Comparison of ENCODE assay signal across 25 mouse cellular contexts in genomic region chr10:74414021-74414420, GRCm38 (mm10).
DNase-seq lines count a peak whose midpoint lies in the region; ATAC-seq and TF ChIP-seq lines count a peak whose summit lies in the region.
"Had no signal": no experiment of that assay in that cellular context is flagged by ENCODE, and none has a peak within 500 bp of the region (broad histone marks: within the 10 kb centered on the region; RNA-seq: fewer than 3 reads in every experiment).

No protein-coding gene starts in this region.

- no peaks in the 10 kb centered on the region for H3K4me1 ChIP-seq in kidney, postnatal 0 days (replicated peaks; ENCODE audit: insufficient read depth, low read length)
- no peaks in the 10 kb centered on the region for H3K4me1 ChIP-seq in midbrain, postnatal 0 days (ENCODE audit: insufficient read depth, low read length)
- no peaks in the 10 kb centered on the region for H3K4me1 ChIP-seq in midbrain, embryonic 15.5 days
- H3K4me1 ChIP-seq: embryonic facial prominence, embryonic 13.5 days; hindbrain, embryonic 10.5 days; hindbrain, embryonic 15.5 days; liver, embryonic 15.5 days; lung, embryonic 15.5 days; midbrain, embryonic 12.5 days; stomach, embryonic 15.5 days had no signal

- H3K27me3 ChIP-seq in kidney, postnatal 0 days (ENCODE audit: insufficient read depth, low read length): no peaks in the 10 kb centered on the region
- H3K27me3 ChIP-seq in midbrain, postnatal 0 days (ENCODE audit: insufficient read depth, low read length): no peaks in the 10 kb centered on the region
- no peaks in the 10 kb centered on the region for H3K27me3 ChIP-seq in midbrain, embryonic 15.5 days (replicated peaks)
- H3K27me3 ChIP-seq: embryonic facial prominence, embryonic 13.5 days; hindbrain, embryonic 15.5 days; liver, embryonic 15.5 days; lung, embryonic 15.5 days; midbrain, embryonic 12.5 days; stomach, embryonic 15.5 days had no signal

- WGBS in kidney, postnatal 0 days: 36% methylated on average over 3 of the region's 3 CpGs
- WGBS in midbrain, postnatal 0 days: 50% methylated on average over 3 of the region's 3 CpGs
- 52% methylated on average over 3 of the region's 3 CpGs for WGBS in midbrain, embryonic 15.5 days

- TF ChIP-seq CTCF in kidney, postnatal 0 days (IDR thresholded peaks at IDR 0.05; ENCODE audit: low read depth): no peak
- no peak for TF ChIP-seq CTCF in midbrain, postnatal 0 days (IDR thresholded peaks at IDR 0.05)

- no peak overlapping the region for H3K4me2 ChIP-seq in kidney, postnatal 0 days (ENCODE audit: low read length)
- H3K4me2 ChIP-seq in midbrain, postnatal 0 days (ENCODE audit: low read depth, low read length, poor library complexity, severe bottlenecking): no peak overlapping the region
- H3K4me2 ChIP-seq in midbrain, embryonic 15.5 days: no peak overlapping the region
- H3K4me2 ChIP-seq: embryonic facial prominence, embryonic 13.5 days; hindbrain, embryonic 15.5 days; liver, embryonic 15.5 days; lung, embryonic 15.5 days; midbrain, embryonic 12.5 days; stomach, embryonic 15.5 days had no signal

- peak; percentile 78 for DNase-seq in kidney, postnatal 0 days (ENCODE audit: low spot score)
- no peak for DNase-seq in kidney, adult 9 months
- peak; percentile 5 for DNase-seq in midbrain, postnatal 0 days (ENCODE audit: low spot score)
- peak; percentile 5 for DNase-seq in embryo, embryonic 11.5 days (ENCODE audit: low read depth, low spot score)
- DNase-seq in heart, adult 11 months: no peak
- DNase-seq: adrenal gland, postnatal 25 days; B cell, adult 2 months; cerebellum, adult 9-10 months; cerebellum, postnatal 36 days; gastrocnemius, adult 2 months; heart, postnatal 14 days; kidney, adult 18-20 months; kidney, postnatal 4 days; right cerebral cortex, postnatal 14 days had no signal

- H3K36me3 ChIP-seq in kidney, postnatal 0 days (ENCODE audit: insufficient read depth, low read length): no peaks in the 10 kb centered on the region
- no peaks in the 10 kb centered on the region for H3K36me3 ChIP-seq in midbrain, postnatal 0 days (ENCODE audit: insufficient read depth, low read length)
- H3K36me3 ChIP-seq in midbrain, embryonic 15.5 days (replicated peaks): no peaks in the 10 kb centered on the region
- H3K36me3 ChIP-seq: embryonic facial prominence, embryonic 13.5 days; hindbrain, embryonic 10.5 days; hindbrain, embryonic 15.5 days; liver, embryonic 15.5 days; lung, embryonic 15.5 days; midbrain, embryonic 12.5 days; stomach, embryonic 15.5 days had no signal

- H3K27ac ChIP-seq in kidney, postnatal 0 days: no peak overlapping the region
- no peak overlapping the region for H3K27ac ChIP-seq in midbrain, postnatal 0 days (ENCODE audit: low read depth, low read length)
- no peak overlapping the region for H3K27ac ChIP-seq in midbrain, embryonic 15.5 days
- H3K27ac ChIP-seq: embryonic facial prominence, embryonic 13.5 days; gastrocnemius, adult 2 months; hindbrain, embryonic 10.5 days; hindbrain, embryonic 15.5 days; liver, embryonic 15.5 days; lung, embryonic 15.5 days; midbrain, embryonic 12.5 days; stomach, embryonic 15.5 days had no signal

- H3K9ac ChIP-seq in kidney, postnatal 0 days (ENCODE audit: low read depth, low read length): no peak overlapping the region
- no peak overlapping the region for H3K9ac ChIP-seq in midbrain, postnatal 0 days (replicated peaks; ENCODE audit: low read length, poor library complexity, severe bottlenecking)
- H3K9ac ChIP-seq in midbrain, embryonic 15.5 days: no peak overlapping the region
- H3K9ac ChIP-seq: embryonic facial prominence, embryonic 13.5 days; hindbrain, embryonic 15.5 days; liver, embryonic 15.5 days; lung, embryonic 15.5 days; midbrain, embryonic 12.5 days; stomach, embryonic 15.5 days had no signal

- H3K4me3 ChIP-seq in kidney, postnatal 0 days (replicated peaks; ENCODE audit: low read depth, low read length): no peak overlapping the region
- no peak overlapping the region for H3K4me3 ChIP-seq in midbrain, postnatal 0 days (ENCODE audit: low read depth, low read length)
- H3K4me3 ChIP-seq in midbrain, embryonic 15.5 days: no peak overlapping the region
- H3K4me3 ChIP-seq: embryonic facial prominence, embryonic 13.5 days; erythroblast, embryonic 14.5 days; gastrocnemius, adult 2 months; hindbrain, embryonic 10.5 days; hindbrain, embryonic 15.5 days; liver, embryonic 15.5 days; lung, embryonic 15.5 days; midbrain, embryonic 12.5 days; stomach, embryonic 15.5 days had no signal

- no peak for ATAC-seq in kidney, postnatal 0 days (replicated peaks; ENCODE audit: low FRiP score, low read depth)
- no peak for ATAC-seq in midbrain, postnatal 0 days (ENCODE audit: low FRiP score)
- no peak for ATAC-seq in midbrain, embryonic 15.5 days (replicated peaks)
- ATAC-seq: forebrain, embryonic 16.5 days; inflammation-experienced regulatory T-cells, adult 6 months had no signal

- no peaks in the 10 kb centered on the region for H3K9me3 ChIP-seq in kidney, postnatal 0 days (replicated peaks; ENCODE audit: low read length)
- no peaks in the 10 kb centered on the region for H3K9me3 ChIP-seq in midbrain, postnatal 0 days (ENCODE audit: low read length)
- H3K9me3 ChIP-seq in midbrain, embryonic 15.5 days: no peaks in the 10 kb centered on the region
- H3K9me3 ChIP-seq: embryonic facial prominence, embryonic 13.5 days; hindbrain, embryonic 10.5 days; hindbrain, embryonic 15.5 days; liver, embryonic 15.5 days; lung, embryonic 15.5 days; midbrain, embryonic 12.5 days; stomach, embryonic 15.5 days had no signal

Comparison
In these comparisons a context has a peak if more than half of its experiments do, and no peak if none do; other contexts are left out.
1. DNase-seq: peak in kidney, postnatal 0 days (single experiment), midbrain, postnatal 0 days (single experiment) and embryo, embryonic 11.5 days (single experiment); none in kidney, adult 9 months (single experiment) and heart, adult 11 months (single experiment).